In genomic region chr14:73255426-73255970, GRCm38 (mm10) we compare ENCODE assay signal across 15 mouse cellular contexts. TPM values are rescaled to one million over a fixed set of nuclear protein-coding genes. Genes with fewer than 3 reads are reported as not detected.
DNase-seq lines count a peak whose midpoint lies in the region; ATAC-seq and TF ChIP-seq lines count a peak whose summit lies in the region.
"Had no signal": no experiment of that assay in that cellular context is flagged by ENCODE, and none has a peak within 500 bp of the region (broad histone marks: within the 10 kb centered on the region; RNA-seq: fewer than 3 reads in every experiment).

No protein-coding gene starts in this region.

- no peak for ATAC-seq in heart, postnatal 0 days (ENCODE audit: insufficient read depth, low read depth)
- no peak for ATAC-seq in forebrain, embryonic 13.5 days
- ATAC-seq: inflammation-experienced regulatory T-cells, adult 6 months had no signal

- no peak for TF ChIP-seq EP300 in heart, postnatal 0 days (IDR thresholded peaks at IDR 0.05; ENCODE audit: low read depth)

- H3K4me2 ChIP-seq in heart, postnatal 0 days (ENCODE audit: low read depth, low read length): no peak overlapping the region
- H3K4me2 ChIP-seq in forebrain, embryonic 13.5 days: no peak overlapping the region
- H3K4me2 ChIP-seq: limb, embryonic 12.5 days had no signal

- intact Hi-C loops in heart, postnatal 25 days (cut with DNase I): loop anchor here (2.0 to 5.0 kb wide), 2 partner anchors 43 to 79 kb away; no protein-coding TSS in a partner anchor

- peak overlapping the region; percentile 51; the same call in 1 of the 2 replicates for H3K27ac ChIP-seq in heart, postnatal 0 days (ENCODE audit: low read depth)
- H3K27ac ChIP-seq in forebrain, embryonic 13.5 days: no peak overlapping the region
- H3K27ac ChIP-seq: kidney, postnatal 0 days; limb, embryonic 12.5 days had no signal

- no peaks in the 10 kb centered on the region for H3K27me3 ChIP-seq in heart, postnatal 0 days (ENCODE audit: control insufficient read depth, insufficient read depth, low read length)
- H3K27me3 ChIP-seq in forebrain, embryonic 13.5 days: no peaks in the 10 kb centered on the region
- H3K27me3 ChIP-seq: limb, embryonic 12.5 days; megakaryocyte, embryonic 14.5 days had no signal

- no peak overlapping the region for H3K4me3 ChIP-seq in heart, postnatal 0 days (ENCODE audit: low read depth, low read length)
- no peak overlapping the region for H3K4me3 ChIP-seq in forebrain, embryonic 13.5 days
- H3K4me3 ChIP-seq: limb, embryonic 12.5 days; megakaryocyte, embryonic 14.5 days had no signal

- no peak for DNase-seq in heart, postnatal 0 days (ENCODE audit: low spot score)
- DNase-seq in heart, postnatal 25 days (ENCODE audit: low spot score): no peak
- peak; percentile 10 for DNase-seq in lung, postnatal 36 days
- DNase-seq in lung, postnatal 25 days (ENCODE audit: low spot score): no peak
- DNase-seq in naive thymus-derived CD4-positive, alpha-beta T cell, adult 2 months (ENCODE audit: low read depth): peak; percentile 57
- DNase-seq in thymus, postnatal 4 days: peak; percentile 42
- no peak for DNase-seq in ovary, postnatal 36 days (ENCODE audit: low spot score)
- DNase-seq: adrenal gland, postnatal 14 days; heart, postnatal 36 days; right cerebral cortex, postnatal 25 days had no signal

- H3K9me3 ChIP-seq in heart, postnatal 0 days (replicated peaks; ENCODE audit: control insufficient read depth, low read length): no peaks in the 10 kb centered on the region
- no peaks in the 10 kb centered on the region for H3K9me3 ChIP-seq in forebrain, embryonic 13.5 days (replicated peaks)
- H3K9me3 ChIP-seq: limb, embryonic 12.5 days; megakaryocyte, embryonic 14.5 days had no signal

- no peak overlapping the region for H3K9ac ChIP-seq in heart, postnatal 0 days (replicated peaks; ENCODE audit: low read depth, low read length)
- H3K9ac ChIP-seq in forebrain, embryonic 13.5 days: no peak overlapping the region
- H3K9ac ChIP-seq: limb, embryonic 12.5 days had no signal

- no peaks in the 10 kb centered on the region for H3K4me1 ChIP-seq in heart, postnatal 0 days (ENCODE audit: control insufficient read depth, insufficient read depth)
- H3K4me1 ChIP-seq in forebrain, embryonic 13.5 days: 0 out of 2 replicates have a peak, but pooled peaks cover 3% of the 10 kb centered on the region

- no peaks in the 10 kb centered on the region for H3K36me3 ChIP-seq in heart, postnatal 0 days (replicated peaks; ENCODE audit: control insufficient read depth, insufficient read depth, low read length)
- no peaks in the 10 kb centered on the region for H3K36me3 ChIP-seq in forebrain, embryonic 13.5 days (ENCODE audit: poor library complexity, severe bottlenecking)
- H3K36me3 ChIP-seq: limb, embryonic 12.5 days had no signal

- WGBS in heart, postnatal 0 days: 51% methylated on average over 3 of the region's 3 CpGs
- 66% methylated on average over 3 of the region's 3 CpGs for WGBS in forebrain, embryonic 13.5 days

- TF ChIP-seq CTCF in heart, postnatal 0 days (IDR thresholded peaks at IDR 0.05; ENCODE audit: low read depth): no peak

RNA-seq across cellular contexts. Expression of gene Lpar6, which starts 17.8 kb away (rescaled TPM):
- 6.6 and 7.0 TPM in 2 replicates for total RNA-seq in heart, postnatal 0 days (2014; rRNA removed; ENCODE audit: low replicate concordance)
- polyA plus RNA-seq in heart, postnatal 0 days (2015; fragmentation: Nextera tagmentation; extraction: Ambion mirVana): 7.2 and 7.8 TPM in 2 replicates
- total RNA-seq in heart, postnatal 25 days (2021): 1 to 10 TPM; 3.3 to 3.8 TPM
- polyA plus RNA-seq in forebrain, embryonic 13.5 days (2015; fragmentation: Nextera tagmentation; extraction: Ambion mirVana): 9.0 and 9.4 TPM in 2 replicates

Comparison
In these comparisons a context has a peak if more than half of its experiments do, and no peak if none do; other contexts are left out.
1. DNase-seq: peak in lung, postnatal 36 days (single experiment), naive thymus-derived CD4-positive, alpha-beta T cell, adult 2 months (single experiment) and thymus, postnatal 4 days (single experiment); none in heart, postnatal 0 days (single experiment), heart, postnatal 25 days (single experiment), lung, postnatal 25 days (single experiment) and ovary, postnatal 36 days (single experiment).